Mouse (Mus musculus): ENCODE measurements around the gene Mmd. TPM values are rescaled to one million over a fixed set of nuclear protein-coding genes. Genes with fewer than 3 reads are reported as not detected.

The Mmd gene
- polyA plus RNA-seq, 1 experiment from 2014 or later, result 88.3 TPM

- no peaks in the 10 kb centered on the region for H3K9me3 ChIP-seq (ENCODE audit: control insufficient read depth, low read length)
- 85% methylated on average over 6 of the region's 6 CpGs for WGBS
- ATAC-seq (ENCODE audit: low FRiP score), result no peak
- no peaks in the 10 kb centered on the region for H3K4me1 ChIP-seq (replicated peaks; ENCODE audit: control insufficient read depth, insufficient read depth, low read length)
- no peak overlapping the region for H3K9ac ChIP-seq
- no peaks in the 10 kb centered on the region for H3K36me3 ChIP-seq (replicated peaks; ENCODE audit: control insufficient read depth, insufficient read depth)
- no peak overlapping the region for H3K4me3 ChIP-seq (replicated peaks; ENCODE audit: low read length)
- no peaks in the 10 kb centered on the region for H3K27me3 ChIP-seq (ENCODE audit: control insufficient read depth, insufficient read depth, low read length)
- DNase-seq (ENCODE audit: low spot score), result no peak
- no peak overlapping the region for H3K4me2 ChIP-seq (replicated peaks)
- H3K27ac ChIP-seq, result no peak overlapping the region
These were observed 37.4 kb downstream of the Mmd start for GRCm38 (mm10) chr11:90286550-90287154.

GRCm38 (mm10) chr11:90291156-90291555, 41.9 kb downstream of the Mmd start:
- DNase-seq (ENCODE audit: low spot score) (no peak), ATAC-seq (ENCODE audit: low FRiP score) (no peak)
- WGBS, result 56% methylated on average over 4 of the region's 4 CpGs
- Histone ChIP-seq H3K27me3 (ENCODE audit: control insufficient read depth, insufficient read depth, low read length) (no peaks in the 10 kb centered on the region), H3K27ac (no peak overlapping the region), H3K9ac (no peak overlapping the region), H3K4me3 (replicated peaks; ENCODE audit: low read length) (no peak overlapping the region), H3K36me3 (replicated peaks; ENCODE audit: control insufficient read depth, insufficient read depth) (no peaks in the 10 kb centered on the region), H3K9me3 (ENCODE audit: control insufficient read depth, low read length) (no peaks in the 10 kb centered on the region), H3K4me1 (replicated peaks; ENCODE audit: control insufficient read depth, insufficient read depth, low read length) (no peaks in the 10 kb centered on the region), H3K4me2 (replicated peaks) (no peak overlapping the region)

- H3K36me3 ChIP-seq (replicated peaks; ENCODE audit: control insufficient read depth, insufficient read depth), result no peaks in the 10 kb centered on the region
- ATAC-seq (ENCODE audit: low FRiP score), result no peak
- no peak overlapping the region for H3K27ac ChIP-seq
- no peak overlapping the region for H3K9ac ChIP-seq
- no peaks in the 10 kb centered on the region for H3K27me3 ChIP-seq (ENCODE audit: control insufficient read depth, insufficient read depth, low read length)
- H3K4me3 ChIP-seq (replicated peaks; ENCODE audit: low read length), result no peak overlapping the region
- H3K9me3 ChIP-seq (ENCODE audit: control insufficient read depth, low read length), result no peaks in the 10 kb centered on the region
- H3K4me1 ChIP-seq (replicated peaks; ENCODE audit: control insufficient read depth, insufficient read depth, low read length), result no peaks in the 10 kb centered on the region
- no peak for DNase-seq (ENCODE audit: low spot score)
- H3K4me2 ChIP-seq (replicated peaks), result no peak overlapping the region
These were observed 43.5 kb downstream of the Mmd start for GRCm38 (mm10) chr11:90292766-90293165.

- Histone ChIP-seq H3K4me3 (replicated peaks; ENCODE audit: low read length) (no peak overlapping the region), H3K27ac (no peak overlapping the region), H3K4me2 (replicated peaks) (no peak overlapping the region), H3K4me1 (replicated peaks; ENCODE audit: control insufficient read depth, insufficient read depth, low read length) (no peaks in the 10 kb centered on the region), H3K27me3 (ENCODE audit: control insufficient read depth, insufficient read depth, low read length) (no peaks in the 10 kb centered on the region), H3K36me3 (replicated peaks; ENCODE audit: control insufficient read depth, insufficient read depth) (no peaks in the 10 kb centered on the region), H3K9me3 (ENCODE audit: control insufficient read depth, low read length) (no peaks in the 10 kb centered on the region), H3K9ac (no peak overlapping the region)
- ATAC-seq (ENCODE audit: low FRiP score) (no peak), DNase-seq (ENCODE audit: low spot score) (no peak)
- WGBS, result 93% methylated on average over 2 of the region's 2 CpGs
These were observed 45.4 kb downstream of the Mmd start for GRCm38 (mm10) chr11:90294622-90295021.

GRCm38 (mm10) chr11:90306067-90306466, 56.8 kb downstream of the Mmd start:
- DNase-seq (ENCODE audit: low spot score) (no peak), ATAC-seq (ENCODE audit: low FRiP score) (no peak)
- WGBS, result 91% methylated on average over 5 of the region's 5 CpGs
- no peak overlapping the region for H3K4me3 ChIP-seq (replicated peaks; ENCODE audit: low read length)
- no peaks in the 10 kb centered on the region for H3K9me3 ChIP-seq (ENCODE audit: control insufficient read depth, low read length)
- H3K9ac ChIP-seq, result no peak overlapping the region
- H3K4me1 ChIP-seq (replicated peaks; ENCODE audit: control insufficient read depth, insufficient read depth, low read length), result no peaks in the 10 kb centered on the region
- H3K27ac ChIP-seq, result no peak overlapping the region
- H3K36me3 ChIP-seq (replicated peaks; ENCODE audit: control insufficient read depth, insufficient read depth), result no peaks in the 10 kb centered on the region
- H3K4me2 ChIP-seq (replicated peaks), result no peak overlapping the region
- H3K27me3 ChIP-seq (ENCODE audit: control insufficient read depth, insufficient read depth, low read length), result no peaks in the 10 kb centered on the region

GRCm38 (mm10) chr11:90306993-90307392, 57.7 kb downstream of the Mmd start:
- WGBS, result 52% methylated on average over 6 of the region's 6 CpGs
- DNase-seq (ENCODE audit: low spot score) (peak; percentile 70), ATAC-seq (ENCODE audit: low FRiP score) (no peak)
- Histone ChIP-seq H3K9me3 (ENCODE audit: control insufficient read depth, low read length) (no peaks in the 10 kb centered on the region), H3K27ac (no peak overlapping the region), H3K9ac (no peak overlapping the region), H3K36me3 (replicated peaks; ENCODE audit: control insufficient read depth, insufficient read depth) (no peaks in the 10 kb centered on the region), H3K4me3 (replicated peaks; ENCODE audit: low read length) (no peak overlapping the region), H3K4me2 (replicated peaks) (no peak overlapping the region), H3K27me3 (ENCODE audit: control insufficient read depth, insufficient read depth, low read length) (no peaks in the 10 kb centered on the region), H3K4me1 (replicated peaks; ENCODE audit: control insufficient read depth, insufficient read depth, low read length) (no peaks in the 10 kb centered on the region)

- H3K9ac ChIP-seq, result no peak overlapping the region
- H3K4me1 ChIP-seq (replicated peaks; ENCODE audit: control insufficient read depth, insufficient read depth, low read length), result no peaks in the 10 kb centered on the region
- no peaks in the 10 kb centered on the region for H3K36me3 ChIP-seq (replicated peaks; ENCODE audit: control insufficient read depth, insufficient read depth)
- no peak overlapping the region for H3K27ac ChIP-seq
- no peak overlapping the region for H3K4me3 ChIP-seq (replicated peaks; ENCODE audit: low read length)
- DNase-seq (ENCODE audit: low spot score) (no peak), ATAC-seq (ENCODE audit: low FRiP score) (no peak)
- WGBS, result 84% methylated on average over 3 of the region's 3 CpGs
- H3K4me2 ChIP-seq (replicated peaks), result no peak overlapping the region
- H3K9me3 ChIP-seq (ENCODE audit: control insufficient read depth, low read length), result no peaks in the 10 kb centered on the region
- no peaks in the 10 kb centered on the region for H3K27me3 ChIP-seq (ENCODE audit: control insufficient read depth, insufficient read depth, low read length)
These were observed 65.3 kb downstream of the Mmd start for GRCm38 (mm10) chr11:90314606-90315005.

GRCm38 (mm10) chr11:90317482-90317881, 68.2 kb downstream of the Mmd start:
- H3K4me2 ChIP-seq (replicated peaks), result no peak overlapping the region
- H3K4me1 ChIP-seq (replicated peaks; ENCODE audit: control insufficient read depth, insufficient read depth, low read length), result no peaks in the 10 kb centered on the region
- H3K36me3 ChIP-seq (replicated peaks; ENCODE audit: control insufficient read depth, insufficient read depth), result no peaks in the 10 kb centered on the region
- no peaks in the 10 kb centered on the region for H3K27me3 ChIP-seq (ENCODE audit: control insufficient read depth, insufficient read depth, low read length)
- no peak overlapping the region for H3K27ac ChIP-seq
- DNase-seq (ENCODE audit: low spot score), result peak; percentile 81
- 19% methylated on average over 4 of the region's 4 CpGs for WGBS
- no peak overlapping the region for H3K9ac ChIP-seq
- H3K9me3 ChIP-seq (ENCODE audit: control insufficient read depth, low read length), result no peaks in the 10 kb centered on the region
- ATAC-seq (ENCODE audit: low FRiP score), result no peak
- no peak overlapping the region for H3K4me3 ChIP-seq (replicated peaks; ENCODE audit: low read length)

- ATAC-seq (ENCODE audit: low FRiP score), result no peak
- Histone ChIP-seq H3K9me3 (ENCODE audit: control insufficient read depth, low read length) (no peaks in the 10 kb centered on the region), H3K27ac (no peak overlapping the region), H3K4me3 (replicated peaks; ENCODE audit: low read length) (no peak overlapping the region), H3K36me3 (replicated peaks; ENCODE audit: control insufficient read depth, insufficient read depth) (no peaks in the 10 kb centered on the region), H3K9ac (no peak overlapping the region), H3K4me2 (replicated peaks) (no peak overlapping the region), H3K27me3 (ENCODE audit: control insufficient read depth, insufficient read depth, low read length) (no peaks in the 10 kb centered on the region), H3K4me1 (replicated peaks; ENCODE audit: control insufficient read depth, insufficient read depth, low read length) (no peaks in the 10 kb centered on the region)
- 75% methylated on average over 7 of the region's 7 CpGs for WGBS
- no peak for DNase-seq (ENCODE audit: low spot score)
These were observed 71.7 kb downstream of the Mmd start for GRCm38 (mm10) chr11:90320922-90321321.

- Histone ChIP-seq H3K4me1 (replicated peaks; ENCODE audit: control insufficient read depth, insufficient read depth, low read length) (no peaks in the 10 kb centered on the region), H3K9ac (no peak overlapping the region), H3K36me3 (replicated peaks; ENCODE audit: control insufficient read depth, insufficient read depth) (no peaks in the 10 kb centered on the region), H3K9me3 (ENCODE audit: control insufficient read depth, low read length) (no peaks in the 10 kb centered on the region), H3K27ac (no peak overlapping the region), H3K4me3 (replicated peaks; ENCODE audit: low read length) (no peak overlapping the region), H3K27me3 (ENCODE audit: control insufficient read depth, insufficient read depth, low read length) (no peaks in the 10 kb centered on the region), H3K4me2 (replicated peaks) (no peak overlapping the region)
- no peak for DNase-seq (ENCODE audit: low spot score)
- 93% methylated on average over 3 of the region's 3 CpGs for WGBS
- ATAC-seq (ENCODE audit: low FRiP score), result no peak
These were observed 75.3 kb downstream of the Mmd start for GRCm38 (mm10) chr11:90324597-90324996.
